Mouse (Mus musculus): ENCODE results near the gene Sco2. TPM values are rescaled to one million over a fixed set of nuclear protein-coding genes. Genes with fewer than 3 reads are reported as not detected.

Gene Sco2
- total and polyA plus RNA-seq, 3 experiments: 17.1 to 34.7 (median 27.2) TPM

DNA sequence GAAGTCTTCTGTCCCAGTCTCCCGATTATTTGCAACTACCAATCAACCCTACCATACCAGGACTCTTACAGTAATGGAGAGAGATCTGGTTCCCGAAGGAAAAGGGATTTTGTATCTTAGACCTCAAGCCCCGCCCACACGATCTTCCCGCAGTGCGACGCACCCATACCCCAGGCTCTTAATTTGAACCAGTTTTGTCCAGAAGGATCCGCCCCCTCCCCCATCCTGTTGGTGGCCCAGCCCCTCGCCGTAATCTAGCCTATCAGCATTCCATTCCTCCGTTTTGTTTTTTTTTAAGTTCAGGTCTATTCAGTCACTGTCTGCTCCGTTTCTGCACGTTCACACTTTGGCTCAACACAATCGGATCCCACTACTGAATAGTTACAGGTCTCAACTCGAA, 17.3 kb downstream of the Sco2 start (continued):
- TF ChIP-seq MYC (IDR thresholded peaks at IDR 0.05; ENCODE audit: low read depth, low read length) (no peak), NELFE (IDR thresholded peaks at IDR 0.05; ENCODE audit: low read depth, low read length) (0 out of 2 replicates have a peak, but pooled peaks have one; percentile 12), CHD1 (IDR thresholded peaks at IDR 0.05; ENCODE audit: low read depth, low read length) (no peak; the same call in 1 of the 2 replicates), SMC3 (IDR thresholded peaks at IDR 0.05; ENCODE audit: low read depth, low read length) (no peak), NRF1 (IDR thresholded peaks at IDR 0.05; ENCODE audit: low read depth, low read length) (no peak), KAT2A (IDR thresholded peaks at IDR 0.05; ENCODE audit: insufficient replicate concordance, low read length) (no peak)

DNA sequence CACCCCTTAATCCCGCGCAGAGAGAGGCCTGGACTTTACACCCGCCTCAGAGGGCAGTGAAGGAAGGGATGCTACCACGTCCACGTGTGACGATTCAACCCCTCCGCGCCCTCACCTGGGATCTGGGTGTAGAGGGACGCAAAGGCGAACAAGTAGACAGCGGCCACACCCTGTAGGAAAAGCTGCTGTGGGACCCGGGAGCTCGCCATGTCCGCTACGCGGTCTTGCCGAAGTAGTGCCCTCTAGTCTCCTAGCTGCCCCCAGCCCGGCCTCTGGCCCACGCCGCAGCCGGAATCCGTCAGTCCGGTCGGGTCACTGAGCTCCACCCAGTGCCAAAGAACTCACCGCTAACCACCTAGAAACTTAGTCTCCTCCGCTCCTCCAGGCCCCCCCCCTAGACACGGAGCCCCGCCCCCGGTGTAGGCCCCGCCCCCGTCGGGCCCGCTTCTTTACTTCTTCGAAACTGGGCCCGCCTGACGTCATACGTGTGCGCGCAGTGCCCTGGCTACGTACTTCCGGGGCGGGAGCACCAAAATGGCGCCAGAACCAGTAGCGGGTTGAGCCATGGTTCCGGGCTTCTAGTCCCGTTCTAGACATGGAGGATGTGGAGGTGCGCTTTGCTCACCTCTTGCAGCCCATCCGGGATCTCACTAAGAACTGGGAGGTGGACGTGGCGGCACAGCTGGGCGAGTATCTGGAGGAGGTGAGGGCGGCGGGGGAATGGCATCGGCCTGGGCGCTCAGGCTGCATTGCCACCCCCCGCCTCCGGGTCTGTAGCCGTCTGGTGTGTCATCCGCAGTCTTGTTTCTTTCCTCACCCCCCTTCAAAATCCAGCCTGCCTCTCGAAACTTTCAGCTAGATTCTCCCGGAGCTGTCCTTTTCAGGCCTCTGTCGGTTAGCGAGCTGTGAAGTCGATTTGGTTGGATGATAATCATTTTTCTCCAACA, 18.1 kb downstream of the Sco2 start, which contains the start of the genes Lmf2 and Ncaph2:
TSS of gene Lmf2 (minus strand) at position 419 of the 947 bp plus-strand sequence.
TSS of gene Ncaph2 (plus strand) at position 479 of the 947 bp plus-strand sequence.
- peak within 1 kb of the TSS; percentile 89 for H3K4me2 ChIP-seq (ENCODE audit: insufficient read depth, low read depth, poor library complexity, severe bottlenecking)
- no peaks in the 10 kb centered on the region for H3K9me3 ChIP-seq (replicated peaks; ENCODE audit: low read length)
- no peaks in the 10 kb centered on the region for H3K27me3 ChIP-seq (replicated peaks)
- dilution Hi-C loops (cut with MboI; ENCODE audit: extremely low pct_ligation_motif_present, extremely low pct_unique_long_range_greater_than_20kb, low sequenced_read_pairs): no loop called here
- H3K4me1 ChIP-seq (ENCODE audit: control insufficient read depth in 1 of 2, insufficient read depth in 2 of 2): peaks cover 15 to 41% of the 10 kb centered on the region in 2 experiments
- H3K27ac ChIP-seq (ENCODE audit: insufficient read depth, low read depth): peak within 1 kb of the TSS; percentile 61
- peak; percentile 97 for DNase-seq (ENCODE audit: extremely low read depth)
- peak within 1 kb of the TSS; percentile 85 for H3K9ac ChIP-seq (ENCODE audit: insufficient read depth, low read depth)
- H3K79me2 ChIP-seq (replicated peaks; ENCODE audit: control insufficient read depth, extremely low read depth, insufficient read depth, poor library complexity, severe bottlenecking): peaks cover 55% of the 10 kb centered on the region
- H3K4me3 ChIP-seq (replicated peaks in 1 of 3; ENCODE audit: low read depth in 2 of 3, low read length in 2 of 3, poor library complexity in 1 of 3): peak within 1 kb of the TSS; percentile 85 to 92 (median 88)
- in situ Hi-C loops (cut with MboI; ENCODE audit: low pct_ligation_motif_present, low pct_unique_long_range_greater_than_20kb, low sequenced_read_pairs): loop anchor here (25.0 kb wide), 1 partner anchor 243 kb away; the partner anchor contains the start of gene Tubgcp6
- peaks cover 45 to 63% of the 10 kb centered on the region in 2 experiments for H3K36me3 ChIP-seq (replicated peaks in 1 of 2; ENCODE audit: control insufficient read depth in 1 of 2, insufficient read depth in 1 of 2, low read length in 1 of 2)
- TF ChIP-seq ZNF384 (IDR thresholded peaks at IDR 0.05; ENCODE audit: low read depth, low read length) (no peak; the same call in 1 of the 2 replicates), MYC (IDR thresholded peaks at IDR 0.05; ENCODE audit: low read depth, low read length) (peak; percentile 71; the same call in 1 of the 2 replicates), POLR2AphosphoS2 (IDR thresholded peaks at IDR 0.05; ENCODE audit: low read depth, low read length) (no peak), TBP (conservative IDR thresholded peaks at IDR 0.05; ENCODE audit: low read depth, low read length) (0 out of 2 replicates have a peak, but pooled peaks have one; percentile 50), NELFE (IDR thresholded peaks at IDR 0.05; ENCODE audit: low read depth, low read length) (peak; percentile 80), EP300 (IDR thresholded peaks at IDR 0.05; ENCODE audit: low read length) (no peak), USF1 (IDR thresholded peaks at IDR 0.05; ENCODE audit: low read depth, low read length) (no peak), USF2 (conservative IDR thresholded peaks at IDR 0.05; ENCODE audit: low read depth, low read length) (no peak), ETS1 (conservative IDR thresholded peaks at IDR 0.05; ENCODE audit: low read depth, low read length) (peak; percentile 22; the same call in 1 of the 2 replicates), PAX5 (IDR thresholded peaks at IDR 0.05; ENCODE audit: low read length) (no peak), MEF2A (IDR thresholded peaks at IDR 0.05; ENCODE audit: borderline replicate concordance, low read depth, low read length) (no peak), GABPA (IDR thresholded peaks at IDR 0.05; ENCODE audit: insufficient replicate concordance, low read depth, low read length) (peak; percentile 56), NRF1 (IDR thresholded peaks at IDR 0.05; ENCODE audit: low read depth, low read length) (peak; percentile 62; the same call in 1 of the 2 replicates), ZMIZ1 (IDR thresholded peaks at IDR 0.05; ENCODE audit: low read depth, low read length) (peak; percentile 79), KAT2A (IDR thresholded peaks at IDR 0.05; ENCODE audit: insufficient replicate concordance, low read length) (peak; percentile 90), HCFC1 (IDR thresholded peaks at IDR 0.05; ENCODE audit: low read depth, low read length) (peak; percentile 88), MAFK (IDR thresholded peaks at IDR 0.05; ENCODE audit: insufficient replicate concordance, low read length) (no peak), JUN (IDR thresholded peaks at IDR 0.05; ENCODE audit: insufficient read depth, low read depth, low read length) (no peak), MAX (IDR thresholded peaks at IDR 0.05; ENCODE audit: low read length) (peak; percentile 41; the same call in 1 of the 2 replicates), TCF12 (IDR thresholded peaks at IDR 0.05; ENCODE audit: low read depth, low read length) (peak; percentile 88), BHLHE40 (IDR thresholded peaks at IDR 0.05; ENCODE audit: low read depth, low read length) (0 out of 2 replicates have a peak, but pooled peaks have one; percentile 17), POLR2A (IDR thresholded peaks at IDR 0.05; ENCODE audit: low read depth, low read length) (peak; percentile 92), SMC3 (IDR thresholded peaks at IDR 0.05; ENCODE audit: low read depth, low read length) (no peak), IRF4 (IDR thresholded peaks at IDR 0.05; ENCODE audit: low read depth, low read length) (peak; percentile 78), JUND (conservative IDR thresholded peaks at IDR 0.05; ENCODE audit: low read depth, low read length) (no peak), ZC3H11A (IDR thresholded peaks at IDR 0.05; ENCODE audit: low read depth, low read length) (no peak), RAD21 (IDR thresholded peaks at IDR 0.05; ENCODE audit: low read depth, low read length) (no peak), MXI1 (IDR thresholded peaks at IDR 0.05; ENCODE audit: low read depth, low read length) (peak; percentile 83), UBTF (IDR thresholded peaks at IDR 0.05; ENCODE audit: low read depth, low read length) (0 out of 2 replicates have a peak, but pooled peaks have one; percentile 40), ELF1 (IDR thresholded peaks at IDR 0.05; ENCODE audit: low read depth, low read length) (peak; percentile 83), CHD2 (IDR thresholded peaks at IDR 0.05; ENCODE audit: low read length) (0 out of 2 replicates have a peak, but pooled peaks have one; percentile 7), CHD1 (IDR thresholded peaks at IDR 0.05; ENCODE audit: low read depth, low read length) (no peak), E2F4 (IDR thresholded peaks at IDR 0.05; ENCODE audit: insufficient replicate concordance, low read depth, low read length) (peak; percentile 82; the same call in 1 of the 2 replicates)
